ENCODE assay signal across 20 mouse cellular contexts in the genomic region with DNA sequence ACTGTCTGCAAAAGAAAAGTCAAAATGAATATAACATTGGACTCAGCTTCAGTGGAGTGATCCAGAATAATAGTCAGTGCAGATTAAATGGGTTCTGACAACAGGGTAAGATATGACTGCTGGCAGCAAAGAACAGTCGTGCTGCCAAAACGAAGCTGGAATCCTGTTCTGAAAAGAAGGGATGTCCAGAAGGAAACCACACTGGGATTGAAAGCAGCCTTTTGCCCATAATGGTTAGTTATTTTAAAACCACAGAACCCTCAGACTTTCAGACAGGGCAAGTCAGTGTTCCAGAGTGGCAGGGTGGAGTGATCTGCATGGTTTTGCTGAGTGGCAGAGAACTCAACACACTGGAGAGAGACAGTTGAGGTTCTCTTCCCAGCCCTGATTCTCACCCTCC.
A peak's percentile ranks its signal among the peaks of the same experiment; 100 is the strongest.
DNase-seq lines count a peak whose midpoint lies in the region; ATAC-seq and TF ChIP-seq lines count a peak whose summit lies in the region.
"Had no signal": no experiment of that assay in that cellular context is flagged by ENCODE, and none has a peak within 500 bp of the region (broad histone marks: within the 10 kb centered on the region; RNA-seq: fewer than 3 reads in every experiment).

No protein-coding gene starts in this region.

- DNase-seq in forebrain, postnatal 0 days, result peak; percentile 13
- DNase-seq in forebrain, embryonic 11.5 days (ENCODE audit: low spot score), result no peak
- DNase-seq in right cerebral cortex, postnatal 10 days (ENCODE audit: low spot score in 2 of 2), result peak; percentile 23 to 25
- no peak for DNase-seq in right cerebral cortex, postnatal 4 days
- DNase-seq in gastrocnemius, adult 2 months, result peak; percentile 47
- DNase-seq in frontal cortex, postnatal 14 days (ENCODE audit: low spot score in 2 of 2), result no peak
- DNase-seq: adrenal gland, adult 8-10 months; B cell, adult 2 months; kidney, adult 18-20 months; kidney, postnatal 4 days; lung, adult 18-20 months; thymus, postnatal 4 days had no signal

- no peak overlapping the region for H3K9ac ChIP-seq in forebrain, postnatal 0 days
- H3K9ac ChIP-seq in forebrain, embryonic 11.5 days (ENCODE audit: low read length), result no peak overlapping the region
- H3K9ac ChIP-seq in liver, embryonic 12.5 days, result no peak overlapping the region
- H3K9ac ChIP-seq: hindbrain, embryonic 13.5 days; midbrain, embryonic 12.5 days; stomach, embryonic 15.5 days had no signal

- H3K36me3 ChIP-seq in forebrain, postnatal 0 days (ENCODE audit: insufficient read depth), result no peaks in the 10 kb centered on the region
- H3K36me3 ChIP-seq in forebrain, embryonic 11.5 days (ENCODE audit: control insufficient read depth, insufficient read depth, low read length), result no peaks in the 10 kb centered on the region
- no peaks in the 10 kb centered on the region for H3K36me3 ChIP-seq in liver, embryonic 12.5 days
- H3K36me3 ChIP-seq: forebrain, embryonic 10.5 days; G1E; hindbrain, embryonic 13.5 days; midbrain, embryonic 12.5 days; stomach, embryonic 15.5 days had no signal

- ATAC-seq in forebrain, postnatal 0 days, result no peak; the same call in 1 of the 2 replicates
- no peak for ATAC-seq in forebrain, embryonic 11.5 days (replicated peaks; ENCODE audit: low FRiP score)
- ATAC-seq in liver, embryonic 12.5 days, result no peak
- ATAC-seq: inflammation-experienced regulatory T-cells, adult 6 months had no signal

- H3K4me2 ChIP-seq in forebrain, postnatal 0 days (ENCODE audit: low read depth), result no peak overlapping the region
- H3K4me2 ChIP-seq in forebrain, embryonic 11.5 days (ENCODE audit: low read depth, low read length, severe bottlenecking), result no peak overlapping the region
- no peak overlapping the region for H3K4me2 ChIP-seq in liver, embryonic 12.5 days
- H3K4me2 ChIP-seq: hindbrain, embryonic 13.5 days; midbrain, embryonic 12.5 days; stomach, embryonic 15.5 days had no signal

- H3K9me3 ChIP-seq in forebrain, postnatal 0 days (ENCODE audit: low read length), result no peaks in the 10 kb centered on the region
- no peaks in the 10 kb centered on the region for H3K9me3 ChIP-seq in forebrain, embryonic 11.5 days (ENCODE audit: control insufficient read depth, low read length)
- no peaks in the 10 kb centered on the region for H3K9me3 ChIP-seq in liver, embryonic 12.5 days (replicated peaks)
- H3K9me3 ChIP-seq: forebrain, embryonic 10.5 days; G1E; hindbrain, embryonic 13.5 days; midbrain, embryonic 12.5 days; stomach, embryonic 15.5 days had no signal

- no peak for TF ChIP-seq CTCF in forebrain, postnatal 0 days (IDR thresholded peaks at IDR 0.05; ENCODE audit: low read depth)
- TF ChIP-seq CTCF in gastrocnemius, adult 2 months (IDR thresholded peaks at IDR 0.05), result no peak

- H3K4me3 ChIP-seq in forebrain, postnatal 0 days (ENCODE audit: low read depth, low read length), result no peak overlapping the region
- H3K4me3 ChIP-seq in forebrain, embryonic 11.5 days (ENCODE audit: low read depth, low read length), result no peak overlapping the region
- no peak overlapping the region for H3K4me3 ChIP-seq in gastrocnemius, adult 2 months
- H3K4me3 ChIP-seq in liver, embryonic 12.5 days, result no peak overlapping the region
- H3K4me3 ChIP-seq: forebrain, embryonic 10.5 days; hindbrain, embryonic 13.5 days; midbrain, embryonic 12.5 days; stomach, embryonic 15.5 days had no signal

- intact Hi-C loops in gastrocnemius, adult 2 months (cut with DNase I), result no loop called here

- H3K27ac ChIP-seq in forebrain, postnatal 0 days (ENCODE audit: low read depth, low read length), result no peak overlapping the region
- no peak overlapping the region for H3K27ac ChIP-seq in forebrain, embryonic 11.5 days (ENCODE audit: low read depth, low read length)
- no peak overlapping the region for H3K27ac ChIP-seq in gastrocnemius, adult 2 months
- H3K27ac ChIP-seq in liver, embryonic 12.5 days, result no peak overlapping the region
- H3K27ac ChIP-seq: forebrain, embryonic 10.5 days; hindbrain, embryonic 13.5 days; midbrain, embryonic 12.5 days; stomach, embryonic 15.5 days had no signal

- H3K27me3 ChIP-seq in forebrain, postnatal 0 days (ENCODE audit: insufficient read depth, low read length), result no peaks in the 10 kb centered on the region
- H3K27me3 ChIP-seq in forebrain, embryonic 11.5 days (ENCODE audit: control insufficient read depth, insufficient read depth, low read length), result no peaks in the 10 kb centered on the region
- no peaks in the 10 kb centered on the region for H3K27me3 ChIP-seq in liver, embryonic 12.5 days (replicated peaks)
- H3K27me3 ChIP-seq: CH12.LX; hindbrain, embryonic 13.5 days; midbrain, embryonic 12.5 days; stomach, embryonic 15.5 days had no signal

- H3K4me1 ChIP-seq in forebrain, postnatal 0 days (ENCODE audit: insufficient read depth), result no peaks in the 10 kb centered on the region
- no peaks in the 10 kb centered on the region for H3K4me1 ChIP-seq in forebrain, embryonic 11.5 days (replicated peaks; ENCODE audit: control insufficient read depth, insufficient read depth, low read length)
- no peaks in the 10 kb centered on the region for H3K4me1 ChIP-seq in liver, embryonic 12.5 days
- H3K4me1 ChIP-seq: forebrain, embryonic 10.5 days; hindbrain, embryonic 13.5 days; midbrain, embryonic 12.5 days; stomach, embryonic 15.5 days had no signal

- WGBS in forebrain, postnatal 0 days, result 62% methylated on average over 2 of the region's 2 CpGs
- WGBS in forebrain, embryonic 11.5 days, result 90% methylated on average over 2 of the region's 2 CpGs
- 58% methylated on average over 2 of the region's 2 CpGs for WGBS in liver, embryonic 12.5 days (ENCODE audit: insufficient replicate concordance)

Comparison
In these comparisons a context has a peak if more than half of its experiments do, and no peak if none do; other contexts are left out.
1. DNase-seq: peak in forebrain, postnatal 0 days (single experiment), right cerebral cortex, postnatal 10 days (2 of 2) and gastrocnemius, adult 2 months (single experiment); none in forebrain, embryonic 11.5 days (single experiment), right cerebral cortex, postnatal 4 days (single experiment) and frontal cortex, postnatal 14 days (0 of 2).